Mouse (Mus musculus) heart, embryonic 12.5 days (tissue): Measurements from ENCODE around the gene Mettl26. TPM values are rescaled to one million over a fixed set of nuclear protein-coding genes. Genes with fewer than 3 reads are reported as not detected.
A peak's percentile ranks its signal among the peaks of the same experiment; 100 is the strongest.

Experiments
- ATAC-seq: fragments of 200-750 bp; cut with Nextera tagmentation; 2 replicates; pipeline ENCODE4 v1.8.0; 2017; ENCODE audit warnings: moderate TSS enrichment, moderate library complexity; ENCODE audit not compliant: insufficient number of reproducible peaks, low FRiP score
- H3K27ac ChIP-seq: fragments of 300-500 bp; sonication (generic); 2 replicates; pipeline ENCODE4 v1.5.1; 2016; ENCODE audit warnings: mild to moderate bottlenecking, moderate library complexity; ENCODE audit not compliant: poor library complexity, severe bottlenecking
- H3K27me3 ChIP-seq: fragments of 300-500 bp; sonication (generic); replicated peaks from 2 replicates; pipeline ENCODE4 v1.6.1; 2016; ENCODE audit warnings: mild to moderate bottlenecking, moderate library complexity
- H3K36me3 ChIP-seq: fragments of 300-500 bp; sonication (generic); 2 replicates; pipeline ENCODE4 v1.6.1; 2016; ENCODE audit warnings: mild to moderate bottlenecking, moderate library complexity
- H3K4me1 ChIP-seq: fragments of 300-500 bp; sonication (generic); replicated peaks from 2 replicates; pipeline ENCODE4 v1.6.1; 2016; ENCODE audit warnings: mild to moderate bottlenecking
- H3K4me2 ChIP-seq: fragments of 300-500 bp; sonication (generic); 2 replicates; pipeline ENCODE4 v1.6.1; 2016; ENCODE audit warnings: mild to moderate bottlenecking, moderate library complexity
- H3K4me3 ChIP-seq: fragments of 300-500 bp; sonication (generic); 2 replicates; pipeline ENCODE4 v1.5.1; 2016; ENCODE audit warnings: mild to moderate bottlenecking
- H3K9ac ChIP-seq: fragments of 300-500 bp; sonication (generic); 2 replicates; pipeline ENCODE4 v1.6.1; 2016; ENCODE audit warnings: mild to moderate bottlenecking, moderate library complexity
- H3K9me3 ChIP-seq: fragments of 300-500 bp; sonication (generic); replicated peaks from 2 replicates; pipeline ENCODE4 v1.6.1; 2016; ENCODE audit warnings: mild to moderate bottlenecking, moderate library complexity
- WGBS: fragments of 180-500 bp; shearing (Covaris S2); methylation state at CpG from one replicate; pipeline ENCODE4 v1.1.7; 2016; 5-methylcytosine and 5-hydroxymethylcytosine counted together
- polyA plus RNA-seq: library from polyadenylated mRNA; unstranded; fragments of >200 nt; fragmentation: Nextera tagmentation; extraction: Ambion mirVana; gene quantifications from 2 replicates; pipeline ENCODE4 v1.2.1, GENCODE M21; 2016

Gene Mettl26
- polyA plus RNA-seq, 1 experiment from 2014 or later, result 36.1 TPM

- WGBS, result 52% methylated on average over 5 of the region's 5 CpGs
- no peak within 1 kb of the TSS; the same call in 1 of the 2 replicates for H3K9ac ChIP-seq
- no peak for ATAC-seq
- no peaks in the 10 kb centered on the region for H3K9me3 ChIP-seq
- no peak within 1 kb of the TSS for H3K4me2 ChIP-seq
- peaks cover 43% of the 10 kb centered on the region for H3K4me1 ChIP-seq
- no peak within 1 kb of the TSS for H3K4me3 ChIP-seq
- H3K36me3 ChIP-seq, result peaks cover 53% of the 10 kb centered on the region
- H3K27ac ChIP-seq, result peak within 1 kb of the TSS; percentile 22; the same call in 1 of the 2 replicates
- H3K27me3 ChIP-seq, result no peaks in the 10 kb centered on the region
Observed at GRCm38 (mm10) chr17:25880196-25880910, 5.5 kb downstream of the Mettl26 start, which contains the start of gene Wfikkn1. Gene Wfikkn1 (minus strand): TSS chr17:25880858.

- 22% methylated on average over 5 of the region's 5 CpGs for WGBS
- Histone ChIP-seq H3K27me3 (no peaks in the 10 kb centered on the region), H3K4me2 (no peak overlapping the region), H3K4me3 (no peak overlapping the region), H3K4me1 (peaks cover 39% of the 10 kb centered on the region), H3K27ac (peak overlapping the region; percentile 22; the same call in 1 of the 2 replicates), H3K9ac (no peak overlapping the region), H3K36me3 (peaks cover 53% of the 10 kb centered on the region), H3K9me3 (no peaks in the 10 kb centered on the region)
- no peak for ATAC-seq
Observed at GRCm38 (mm10) chr17:25880913-25881641, 6.2 kb downstream of the Mettl26 start.

GRCm38 (mm10) chr17:25881691-25882090 lies 6.8 kb downstream of the Mettl26 start:
- H3K27me3 ChIP-seq, result no peaks in the 10 kb centered on the region
- peak overlapping the region; percentile 22; the same call in 1 of the 2 replicates for H3K27ac ChIP-seq
- no peak overlapping the region for H3K9ac ChIP-seq
- 53% methylated on average over 4 of the region's 4 CpGs for WGBS
- ATAC-seq, result no peak
- no peaks in the 10 kb centered on the region for H3K9me3 ChIP-seq
- no peak overlapping the region for H3K4me3 ChIP-seq
- peaks cover 33% of the 10 kb centered on the region for H3K4me1 ChIP-seq
- peaks cover 53% of the 10 kb centered on the region for H3K36me3 ChIP-seq
- no peak overlapping the region for H3K4me2 ChIP-seq

- H3K9me3 ChIP-seq, result no peaks in the 10 kb centered on the region
- no peak overlapping the region for H3K4me3 ChIP-seq
- no peaks in the 10 kb centered on the region for H3K27me3 ChIP-seq
- WGBS, result 33% methylated on average over 5 of the region's 5 CpGs
- ATAC-seq, result no peak
- peaks cover 58% of the 10 kb centered on the region for H3K36me3 ChIP-seq
- H3K27ac ChIP-seq, result peak overlapping the region; percentile 10; the same call in 1 of the 2 replicates
- H3K9ac ChIP-seq, result no peak overlapping the region
- peaks cover 28% of the 10 kb centered on the region for H3K4me1 ChIP-seq
- no peak overlapping the region for H3K4me2 ChIP-seq
Observed at GRCm38 (mm10) chr17:25882306-25882705, 7.4 kb downstream of the Mettl26 start.

GRCm38 (mm10) chr17:25883268-25883667 lies 8.4 kb downstream of the Mettl26 start:
- H3K4me1 ChIP-seq, result peaks cover 25% of the 10 kb centered on the region
- peaks cover 60% of the 10 kb centered on the region for H3K36me3 ChIP-seq
- no peak overlapping the region for H3K4me3 ChIP-seq
- no peak overlapping the region for H3K4me2 ChIP-seq
- H3K9me3 ChIP-seq, result no peaks in the 10 kb centered on the region
- H3K9ac ChIP-seq, result no peak overlapping the region
- ATAC-seq, result no peak
- no peak overlapping the region for H3K27ac ChIP-seq
- H3K27me3 ChIP-seq, result no peaks in the 10 kb centered on the region
- WGBS, result 86% methylated on average over 8 of the region's 8 CpGs

- no peak overlapping the region for H3K4me2 ChIP-seq
- 87% methylated on average over 3 of the region's 3 CpGs for WGBS
- no peak overlapping the region for H3K4me3 ChIP-seq
- H3K36me3 ChIP-seq, result peaks cover 59% of the 10 kb centered on the region
- no peak overlapping the region for H3K9ac ChIP-seq
- H3K27ac ChIP-seq, result no peak overlapping the region
- peaks cover 25% of the 10 kb centered on the region for H3K4me1 ChIP-seq
- H3K27me3 ChIP-seq, result no peaks in the 10 kb centered on the region
- no peak for ATAC-seq
- no peaks in the 10 kb centered on the region for H3K9me3 ChIP-seq
Observed at GRCm38 (mm10) chr17:25883824-25884223, 8.9 kb downstream of the Mettl26 start.

- Histone ChIP-seq H3K4me3 (no peak overlapping the region), H3K27ac (no peak overlapping the region), H3K36me3 (peaks cover 64% of the 10 kb centered on the region), H3K4me2 (no peak overlapping the region), H3K9ac (no peak overlapping the region), H3K4me1 (peaks cover 19% of the 10 kb centered on the region), H3K27me3 (no peaks in the 10 kb centered on the region), H3K9me3 (no peaks in the 10 kb centered on the region)
- ATAC-seq, result no peak
- 61% methylated on average over 4 of the region's 4 CpGs for WGBS
Observed at GRCm38 (mm10) chr17:25885636-25886035, 10.8 kb downstream of the Mettl26 start.

- H3K9me3 ChIP-seq, result no peaks in the 10 kb centered on the region
- no peaks in the 10 kb centered on the region for H3K27me3 ChIP-seq
- peaks cover 8% of the 10 kb centered on the region; the same call in 1 of the 2 replicates for H3K4me1 ChIP-seq
- no peak overlapping the region for H3K27ac ChIP-seq
- no peak overlapping the region for H3K4me3 ChIP-seq
- no peak overlapping the region for H3K9ac ChIP-seq
- H3K4me2 ChIP-seq, result no peak overlapping the region
- H3K36me3 ChIP-seq, result peaks cover 64% of the 10 kb centered on the region
- no peak for ATAC-seq
Observed at GRCm38 (mm10) chr17:25886806-25887205, 11.9 kb downstream of the Mettl26 start.

GRCm38 (mm10) chr17:25887467-25887866 lies 12.6 kb downstream of the Mettl26 start:
- H3K9me3 ChIP-seq, result no peaks in the 10 kb centered on the region
- peaks cover 3% of the 10 kb centered on the region; the same call in 1 of the 2 replicates for H3K4me1 ChIP-seq
- H3K27ac ChIP-seq, result no peak overlapping the region
- H3K4me2 ChIP-seq, result no peak overlapping the region
- H3K36me3 ChIP-seq, result peaks cover 59% of the 10 kb centered on the region
- WGBS, result 85% methylated on average over 10 of the region's 10 CpGs
- no peak overlapping the region for H3K9ac ChIP-seq
- no peaks in the 10 kb centered on the region for H3K27me3 ChIP-seq
- no peak overlapping the region for H3K4me3 ChIP-seq
- no peak for ATAC-seq

- no peaks in the 10 kb centered on the region for H3K27me3 ChIP-seq
- ATAC-seq, result no peak
- H3K27ac ChIP-seq, result no peak overlapping the region
- WGBS, result 86% methylated on average over 3 of the region's 3 CpGs
- no peaks in the 10 kb centered on the region for H3K9me3 ChIP-seq
- H3K4me3 ChIP-seq, result no peak overlapping the region
- peaks cover 46% of the 10 kb centered on the region for H3K36me3 ChIP-seq
- no peak overlapping the region for H3K9ac ChIP-seq
- H3K4me2 ChIP-seq, result no peak overlapping the region
- H3K4me1 ChIP-seq, result no peaks in the 10 kb centered on the region
Observed at GRCm38 (mm10) chr17:25888837-25889236, 14.0 kb downstream of the Mettl26 start.

GRCm38 (mm10) chr17:25893975-25894617 lies 19.2 kb downstream of the Mettl26 start:
- Histone ChIP-seq H3K9me3 (no peaks in the 10 kb centered on the region), H3K36me3 (peaks cover 12% of the 10 kb centered on the region), H3K4me2 (no peak overlapping the region), H3K27me3 (no peaks in the 10 kb centered on the region), H3K4me3 (no peak overlapping the region), H3K9ac (no peak overlapping the region), H3K27ac (no peak overlapping the region), H3K4me1 (peaks cover 17% of the 10 kb centered on the region)
- WGBS, result 27% methylated on average over 2 of the region's 2 CpGs
- ATAC-seq, result peak; percentile 71
